Mouse (Mus musculus) lung, postnatal 25 days (tissue): Measurements from ENCODE around the gene Gm21292.
"Not testable (repeated sequence)": the region's sequence is repeated elsewhere in the genome, so short reads cannot be mapped to it uniquely, and the experiment has no call there.

ENCODE experiments used
- DNase-seq: peaks from one replicate; pipeline ENCODE4 v3.0.0; 2022; ENCODE audit warnings: low spot score

The Gm21292 gene

DNA sequence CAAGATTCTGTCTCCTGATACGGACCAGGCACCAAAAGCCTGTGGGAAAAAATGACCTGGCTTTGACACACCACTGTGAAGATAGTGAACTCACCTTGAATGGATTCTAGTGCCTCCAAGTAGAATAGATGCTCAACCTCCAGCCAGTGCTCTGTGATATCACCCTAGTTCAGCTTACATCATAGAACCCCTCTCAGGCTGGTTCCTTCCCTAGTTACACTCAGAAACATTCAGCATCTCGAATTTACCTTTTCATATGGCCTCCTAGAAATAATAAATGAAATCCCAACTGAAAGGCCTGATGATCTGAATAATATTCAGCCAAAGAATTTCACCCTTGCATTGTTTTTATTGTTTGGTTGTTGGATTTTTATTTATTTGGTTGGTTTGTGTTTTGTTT lies at the start of gene Gm21292:
Gm21292 (minus strand) TSS at position 101 of the 400 bp plus-strand sequence.
- not testable (repeated sequence) for DNase-seq
